Mouse (Mus musculus): ENCODE results near the gene Traf3ip2.

Gene Traf3ip2

GRCm38 (mm10) chr10:39634423-39635101 is 21.8 kb downstream of the Traf3ip2 start:
- DNase-seq (ENCODE audit: low spot score) = no peak

GRCm38 (mm10) chr10:39638862-39639261 is 26.1 kb downstream of the Traf3ip2 start:
- DNase-seq (ENCODE audit: low spot score) = no peak

GRCm38 (mm10) chr10:39639783-39640182 is 27.0 kb downstream of the Traf3ip2 start:
- DNase-seq (ENCODE audit: low spot score) = no peak

- peak; percentile 79 for DNase-seq (ENCODE audit: low spot score)
Measured at GRCm38 (mm10) chr10:39640817-39641226, 28.1 kb downstream of the Traf3ip2 start.

GRCm38 (mm10) chr10:39645789-39646628 is 33.3 kb downstream of the Traf3ip2 start:
- DNase-seq (ENCODE audit: low spot score) = no peak

- DNase-seq (ENCODE audit: low spot score) = peak; percentile 75
Measured at GRCm38 (mm10) chr10:39646629-39647019, 33.9 kb downstream of the Traf3ip2 start.

- DNase-seq (ENCODE audit: low spot score) = no peak
Measured at GRCm38 (mm10) chr10:39647118-39647517, 34.4 kb downstream of the Traf3ip2 start.

- DNase-seq (ENCODE audit: low spot score) = no peak
Measured at GRCm38 (mm10) chr10:39648278-39648677, 35.5 kb downstream of the Traf3ip2 start.

GRCm38 (mm10) chr10:39649550-39649949 is 36.8 kb downstream of the Traf3ip2 start:
- DNase-seq (ENCODE audit: low spot score) = no peak

GRCm38 (mm10) chr10:39650316-39650715 is 37.6 kb downstream of the Traf3ip2 start:
- no peak for DNase-seq (ENCODE audit: low spot score)

- DNase-seq (ENCODE audit: low spot score) = no peak
Measured at GRCm38 (mm10) chr10:39654001-39654416, 41.3 kb downstream of the Traf3ip2 start.

GRCm38 (mm10) chr10:39658901-39659410 is 46.2 kb downstream of the Traf3ip2 start:
- no peak for DNase-seq (ENCODE audit: low spot score)

- no peak for DNase-seq (ENCODE audit: low spot score)
Measured at GRCm38 (mm10) chr10:39659411-39660268, 46.9 kb downstream of the Traf3ip2 start.

GRCm38 (mm10) chr10:39660269-39660655 is 47.5 kb downstream of the Traf3ip2 start:
- no peak for DNase-seq (ENCODE audit: low spot score)

GRCm38 (mm10) chr10:39660698-39661097 is 48.0 kb downstream of the Traf3ip2 start:
- no peak for DNase-seq (ENCODE audit: low spot score)

- no peak for DNase-seq (ENCODE audit: low spot score)
Measured at GRCm38 (mm10) chr10:39665071-39665502, 52.4 kb downstream of the Traf3ip2 start.

- DNase-seq (ENCODE audit: low spot score) = no peak
Measured at GRCm38 (mm10) chr10:39666027-39666426, 53.3 kb downstream of the Traf3ip2 start.

- no peak for DNase-seq (ENCODE audit: low spot score)
Measured at GRCm38 (mm10) chr10:39671451-39671850, 58.7 kb downstream of the Traf3ip2 start.

GRCm38 (mm10) chr10:39672547-39673051 is 59.9 kb downstream of the Traf3ip2 start:
- DNase-seq (ENCODE audit: low spot score) = no peak

GRCm38 (mm10) chr10:39674106-39674505 is 61.4 kb downstream of the Traf3ip2 start:
- no peak for DNase-seq (ENCODE audit: low spot score)

GRCm38 (mm10) chr10:39674766-39675165 is 62.0 kb downstream of the Traf3ip2 start:
- no peak for DNase-seq (ENCODE audit: low spot score)

All from testis, postnatal 10 days (tissue).